Mouse (Mus musculus) myocyte (in vitro differentiated cells): ENCODE results near the gene Kri1. TPM values are rescaled to one million over a fixed set of nuclear protein-coding genes. Genes with fewer than 3 reads are reported as not detected.

Experiments used
- H3K27me3 ChIP-seq: one replicate; pipeline ENCODE4 v1.6.1; 2011; ENCODE audit not compliant: control insufficient read depth, insufficient read depth, insufficient read length
- H3K36me3 ChIP-seq: one replicate; pipeline ENCODE4 v1.6.1; 2011; ENCODE audit not compliant: control insufficient read depth, insufficient read depth
- H3K4me2 ChIP-seq: one replicate; pipeline ENCODE4 v1.6.1; 2011; ENCODE audit warnings: low read depth, control low read depth
- H3K4me3 ChIP-seq: one replicate; pipeline ENCODE4 v1.5.1; 2011; ENCODE audit warnings: mild to moderate bottlenecking, control low read depth, moderate library complexity
- H3K79me2 ChIP-seq: one replicate; pipeline ENCODE4 v1.6.1; 2011; ENCODE audit not compliant: control insufficient read depth, insufficient read depth
- H3ac ChIP-seq: one replicate; pipeline ENCODE4 v1.6.1; 2011; ENCODE audit not compliant: control insufficient read depth, insufficient read length
- CEBPB ChIP-seq: IDR thresholded peaks from 2 replicates; pipeline ENCODE4 v1.6.1; 2011; ENCODE audit warnings: mild to moderate bottlenecking, moderate library complexity; ENCODE audit not compliant: poor library complexity, insufficient read depth, severe bottlenecking
- E2F4 ChIP-seq: IDR thresholded peaks from one replicate; pipeline ENCODE4 v1.6.1; 2011; ENCODE audit warnings: mild to moderate bottlenecking, control low read depth, moderate library complexity; ENCODE audit not compliant: insufficient read depth
- MAX ChIP-seq: IDR thresholded peaks from one replicate; pipeline ENCODE4 v1.6.1; 2011; ENCODE audit warnings: low read depth, mild to moderate bottlenecking, control low read depth
- MYOD1 ChIP-seq, 3 experiments: IDR thresholded peaks; one replicate each; pipeline ENCODE4 v1.6.1; 2011; ENCODE audit warnings: control low read depth in 2 of 3, low read depth in 2 of 3, mild to moderate bottlenecking in 2 of 3, moderate library complexity in 1 of 3; ENCODE audit not compliant: insufficient read length in 2 of 3, control insufficient read depth in 1 of 3
- MYOG ChIP-seq, 3 experiments: IDR thresholded peaks; one replicate each; pipeline ENCODE4 v1.6.1; 2011; ENCODE audit warnings: control low read depth in 2 of 3, low read depth in 2 of 3, mild to moderate bottlenecking in 2 of 3; ENCODE audit not compliant: insufficient read length in 2 of 3, control insufficient read depth in 1 of 3, insufficient read depth in 1 of 3
- POLR2A ChIP-seq: IDR thresholded peaks from one replicate; pipeline ENCODE4 v1.6.1; 2011; ENCODE audit warnings: low read depth, mild to moderate bottlenecking, control low read depth, moderate library complexity; ENCODE audit not compliant: insufficient read length
- POLR2AphosphoS2 ChIP-seq: IDR thresholded peaks from one replicate; pipeline ENCODE4 v1.6.1; 2011; ENCODE audit warnings: low read depth, control low read depth; ENCODE audit not compliant: insufficient read length
- REST ChIP-seq: IDR thresholded peaks from one replicate; pipeline ENCODE4 v1.6.1; 2011; ENCODE audit warnings: mild to moderate bottlenecking, control low read depth, moderate library complexity; ENCODE audit not compliant: insufficient read depth, insufficient read length
- SRF ChIP-seq: IDR thresholded peaks from one replicate; pipeline ENCODE4 v1.6.1; 2011; ENCODE audit warnings: low read depth; ENCODE audit not compliant: control insufficient read depth, insufficient read length
- TCF12 ChIP-seq: IDR thresholded peaks from one replicate; pipeline ENCODE4 v1.6.1; 2011; ENCODE audit warnings: mild to moderate bottlenecking, control low read depth; ENCODE audit not compliant: poor library complexity, insufficient read depth, severe bottlenecking
- TCF3 ChIP-seq: IDR thresholded peaks from one replicate; pipeline ENCODE4 v1.6.1; 2011; ENCODE audit warnings: low read depth, control low read depth; ENCODE audit not compliant: insufficient read length
- USF1 ChIP-seq: IDR thresholded peaks from one replicate; pipeline ENCODE4 v1.6.1; 2011; ENCODE audit warnings: low read depth, mild to moderate bottlenecking, control low read depth, moderate library complexity
- polyA plus RNA-seq: library from polyadenylated mRNA; unstranded; fragments of >200 nt; fragmentation: generic; extraction: Trizol; gene quantifications from one replicate; pipeline ENCODE4 v1.2.1, GENCODE M21; 2012; ENCODE audit warnings: missing spikeins

The Kri1 gene
- polyA plus RNA-seq, 1 experiment: 31.4 TPM

DNA sequence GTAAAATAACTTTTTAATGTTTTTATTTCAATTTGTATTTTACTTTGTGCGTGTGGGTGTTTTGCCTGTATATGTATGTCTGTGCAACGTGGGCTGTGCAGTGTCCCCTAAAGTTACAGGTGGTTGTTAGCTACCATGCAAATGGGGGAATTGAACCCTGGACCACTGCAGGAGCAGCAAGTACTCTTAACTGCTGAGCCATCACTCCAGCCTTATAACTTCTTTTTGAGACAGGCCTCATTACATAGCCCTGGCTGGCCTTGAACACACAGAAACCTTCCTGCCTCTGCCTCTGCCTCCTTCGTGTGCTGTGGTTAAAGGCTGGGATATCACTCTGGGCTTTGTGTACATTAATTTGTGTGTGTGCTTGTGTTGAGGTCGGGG lies 48.3 kb downstream of the Kri1 start:
- no peak for TF ChIP-seq USF1
- peak overlapping the region; percentile 60 for H3K4me3 ChIP-seq
- peak overlapping the region; percentile 40 for H3ac ChIP-seq
- H3K79me2 ChIP-seq: peaks cover 23% of the 10 kb centered on the region
- H3K4me2 ChIP-seq: peak overlapping the region; percentile 68
- no peaks in the 10 kb centered on the region for H3K36me3 ChIP-seq
- H3K27me3 ChIP-seq: peaks cover 11% of the 10 kb centered on the region

DNA sequence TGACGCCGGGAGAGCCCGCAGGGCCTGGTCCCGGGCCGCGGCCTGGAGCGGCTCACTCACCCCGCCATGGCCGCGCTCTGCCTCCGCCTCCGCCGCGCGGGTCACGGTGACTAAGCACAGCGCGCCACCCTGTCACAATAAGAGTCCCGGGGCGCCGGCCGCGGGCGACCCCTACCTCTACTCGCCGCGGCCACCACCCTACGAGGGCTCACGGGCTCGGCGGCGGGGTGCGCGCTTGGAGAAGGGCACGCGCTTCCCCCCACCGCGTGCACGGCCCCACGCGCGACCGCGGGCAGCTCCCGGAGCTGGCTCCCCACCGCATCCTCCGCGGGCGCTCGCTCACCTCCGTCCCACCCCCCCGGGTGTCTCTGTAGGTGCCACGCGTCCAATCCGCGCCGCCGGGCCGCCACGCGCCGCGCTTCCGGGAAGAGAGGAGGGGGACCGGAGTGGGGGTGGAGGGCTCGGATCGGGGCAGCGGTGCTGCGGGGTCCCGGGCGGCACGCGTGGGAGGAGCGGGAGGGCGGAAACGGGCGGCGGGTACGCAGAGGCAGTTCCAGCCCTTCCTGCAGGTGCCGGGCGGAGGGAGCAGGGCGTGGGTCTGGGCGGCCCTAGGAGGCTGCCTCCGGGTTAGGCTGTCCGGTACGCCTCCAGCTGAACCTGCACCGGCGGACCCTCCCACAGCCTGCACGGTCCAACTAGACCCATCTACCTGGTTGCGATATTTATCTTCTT lies 48.9 kb downstream of the Kri1 start, which contains the start of gene Keap1:
Gene Keap1 (minus strand): TSS at position 629 of the 732 bp plus-strand sequence.
- Histone ChIP-seq H3K4me3 (peak within 1 kb of the TSS; percentile 60), H3ac (peak within 1 kb of the TSS; percentile 40), H3K27me3 (peaks cover 6% of the 10 kb centered on the region), H3K79me2 (peaks cover 23% of the 10 kb centered on the region), H3K4me2 (peak within 1 kb of the TSS; percentile 85), H3K36me3 (no peaks in the 10 kb centered on the region)
- TF ChIP-seq MAX: no peak
- TF ChIP-seq POLR2AphosphoS2: peak; percentile 64
- TF ChIP-seq REST: no peak
- no peak for TF ChIP-seq USF1
- TF ChIP-seq MYOG (IDR thresholded peaks at IDR 0.05; ENCODE audit: control insufficient read depth in 1 of 3, insufficient read depth in 1 of 3, insufficient read length in 2 of 3, low read depth in 2 of 3): no peak
- TF ChIP-seq CEBPB: no peak
- peak in 1 of 3 experiments; percentile 31 for TF ChIP-seq MYOD1 (IDR thresholded peaks at IDR 0.05; ENCODE audit: control insufficient read depth in 1 of 3, insufficient read length in 2 of 3, low read depth in 2 of 3)
- TF ChIP-seq TCF3: no peak
- TF ChIP-seq E2F4: no peak
- TF ChIP-seq TCF12: no peak
- TF ChIP-seq POLR2A: peak; percentile 75
- no peak for TF ChIP-seq SRF

GRCm38 (mm10) chr9:21238004-21238732 lies 49.6 kb downstream of the Kri1 start:
- peak overlapping the region; percentile 40 for H3ac ChIP-seq
- H3K36me3 ChIP-seq: no peaks in the 10 kb centered on the region
- TF ChIP-seq REST: no peak
- no peak for TF ChIP-seq MYOG (IDR thresholded peaks at IDR 0.05; ENCODE audit: control insufficient read depth in 1 of 3, insufficient read depth in 1 of 3, insufficient read length in 2 of 3, low read depth in 2 of 3)
- no peak for TF ChIP-seq MAX
- no peaks in the 10 kb centered on the region for H3K27me3 ChIP-seq
- peak overlapping the region; percentile 85 for H3K4me2 ChIP-seq
- H3K79me2 ChIP-seq: peaks cover 23% of the 10 kb centered on the region
- peak overlapping the region; percentile 60 for H3K4me3 ChIP-seq

DNA sequence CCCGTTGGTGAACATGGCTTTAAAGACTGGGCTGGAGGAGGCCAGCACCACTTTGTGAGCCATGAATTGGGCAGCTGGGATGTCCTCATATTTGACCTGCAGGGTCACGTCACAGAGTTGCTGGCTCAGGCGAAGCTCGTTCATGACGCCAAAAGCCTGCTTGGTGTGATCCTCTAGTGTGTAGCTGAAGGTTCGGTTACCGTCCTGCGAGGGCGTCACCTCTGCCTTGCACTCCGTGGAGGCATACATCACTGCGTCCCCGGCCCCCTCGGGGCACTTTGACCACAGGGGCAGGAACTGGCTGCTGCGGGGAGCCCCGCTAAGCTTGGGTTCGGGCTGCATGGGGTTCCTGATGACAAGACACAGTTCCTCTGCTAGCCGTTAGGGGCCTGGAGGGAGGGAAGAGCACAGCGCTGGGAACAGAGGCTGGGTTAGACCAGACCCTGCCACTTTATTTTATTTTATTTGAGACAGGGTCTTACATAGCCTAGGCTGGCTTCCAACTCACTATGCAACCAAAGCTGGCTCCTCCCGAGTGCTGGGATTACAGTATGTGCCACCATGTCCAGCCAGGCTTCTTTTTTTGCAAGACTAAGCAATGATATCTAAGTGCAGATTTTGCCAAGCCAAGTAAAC lies 50.3 kb downstream of the Kri1 start:
- Histone ChIP-seq H3K4me3 (peak overlapping the region; percentile 60), H3K36me3 (no peaks in the 10 kb centered on the region), H3K27me3 (no peaks in the 10 kb centered on the region), H3ac (peak overlapping the region; percentile 40), H3K79me2 (peaks cover 23% of the 10 kb centered on the region), H3K4me2 (peak overlapping the region; percentile 85)
- TF ChIP-seq E2F4 (no peak), MAX (no peak)

DNA sequence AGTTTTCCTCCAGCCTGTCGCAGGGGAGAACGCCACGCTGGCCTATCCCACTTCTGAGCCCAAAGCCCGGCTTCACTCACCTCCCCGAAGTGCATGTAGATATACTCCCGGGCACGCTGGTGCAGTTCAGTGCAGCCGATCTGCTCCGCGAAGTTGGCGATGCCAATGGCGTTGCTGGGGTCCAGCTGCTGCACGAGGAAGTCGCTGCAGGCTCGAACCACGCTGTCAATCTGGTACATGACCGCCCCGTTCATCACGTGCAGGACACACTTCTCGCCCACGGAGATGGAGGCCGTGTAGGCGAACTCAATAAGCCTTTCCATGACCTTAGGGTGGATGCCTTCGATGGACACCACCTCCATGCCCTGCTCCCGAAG lies 50.8 kb downstream of the Kri1 start:
- H3K36me3 ChIP-seq: no peaks in the 10 kb centered on the region
- no peak overlapping the region for H3ac ChIP-seq
- H3K4me2 ChIP-seq: peak overlapping the region; percentile 85
- H3K79me2 ChIP-seq: peaks cover 23% of the 10 kb centered on the region
- peak; percentile 7 for TF ChIP-seq POLR2A
- no peak for TF ChIP-seq CEBPB
- no peaks in the 10 kb centered on the region for H3K27me3 ChIP-seq
- H3K4me3 ChIP-seq: peak overlapping the region; percentile 60
